Mouse (Mus musculus) layer of hippocampus, adult 6 months (tissue): ENCODE data around the gene Traf3ip1. TPM values are rescaled to one million over a fixed set of nuclear protein-coding genes. Genes with fewer than 3 reads are reported as not detected.

Source experiments
- long read RNA-seq, 2 experiments: library from polyadenylated mRNA; unstranded; transcript quantifications; one replicate each; pipeline ENCODE4 v2.0.0; 2019 to 2020
- polyA plus RNA-seq: library from polyadenylated mRNA; unstranded; fragments of <200 nt; fragmentation: Nextera tagmentation; gene quantifications from 2 replicates; pipeline ENCODE4 v1.2.3, GENCODE M21; 2021

The Traf3ip1 gene
- 1.6 and 2.1 TPM in 2 replicates for polyA plus RNA-seq
- long read RNA-seq, experiment 1, partial matches to known transcripts, result 5 of 5 reads
- long read RNA-seq, experiment 1, other reads (novel, unspliced or antisense), result 0 of 5 reads
- long read RNA-seq, experiment 2, result 0 reads

DNA sequence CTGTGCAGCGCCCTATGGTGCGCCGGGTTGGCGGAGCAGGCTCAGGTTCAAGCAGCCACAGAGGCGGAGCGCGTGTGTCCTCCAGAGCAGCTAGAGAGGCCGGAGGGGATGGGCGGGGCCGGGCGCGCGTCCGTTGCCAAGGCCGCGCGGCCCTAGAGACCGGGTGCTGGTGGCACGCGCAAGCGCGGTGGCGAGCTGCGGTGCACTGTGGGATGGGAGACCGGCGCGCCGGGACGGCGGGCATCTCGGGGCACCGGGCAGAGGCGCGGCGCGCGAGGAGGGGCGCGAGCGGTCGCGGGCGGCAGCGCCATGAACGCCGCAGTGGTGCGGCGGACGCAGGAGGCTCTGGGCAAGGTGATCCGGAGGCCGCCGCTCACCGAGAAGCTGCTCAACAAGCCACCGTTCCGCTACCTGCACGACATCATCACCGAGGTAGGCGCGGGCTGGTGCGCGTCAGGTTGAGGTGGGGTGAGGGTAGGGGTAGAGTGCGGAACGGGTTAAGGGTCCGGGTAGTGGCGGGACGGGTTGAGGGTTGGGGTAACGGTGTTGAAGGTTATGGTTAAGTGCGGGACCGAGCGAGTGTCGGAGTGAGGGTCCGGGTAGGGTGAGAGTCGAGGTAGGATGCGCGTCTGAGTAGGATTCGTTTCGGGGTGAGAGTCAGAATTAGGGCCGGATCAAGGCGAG lies at the start of gene Traf3ip1:
Gene Traf3ip1, plus strand, starts transcription at position 191 of the 684 bp plus-strand sequence.

DNA sequence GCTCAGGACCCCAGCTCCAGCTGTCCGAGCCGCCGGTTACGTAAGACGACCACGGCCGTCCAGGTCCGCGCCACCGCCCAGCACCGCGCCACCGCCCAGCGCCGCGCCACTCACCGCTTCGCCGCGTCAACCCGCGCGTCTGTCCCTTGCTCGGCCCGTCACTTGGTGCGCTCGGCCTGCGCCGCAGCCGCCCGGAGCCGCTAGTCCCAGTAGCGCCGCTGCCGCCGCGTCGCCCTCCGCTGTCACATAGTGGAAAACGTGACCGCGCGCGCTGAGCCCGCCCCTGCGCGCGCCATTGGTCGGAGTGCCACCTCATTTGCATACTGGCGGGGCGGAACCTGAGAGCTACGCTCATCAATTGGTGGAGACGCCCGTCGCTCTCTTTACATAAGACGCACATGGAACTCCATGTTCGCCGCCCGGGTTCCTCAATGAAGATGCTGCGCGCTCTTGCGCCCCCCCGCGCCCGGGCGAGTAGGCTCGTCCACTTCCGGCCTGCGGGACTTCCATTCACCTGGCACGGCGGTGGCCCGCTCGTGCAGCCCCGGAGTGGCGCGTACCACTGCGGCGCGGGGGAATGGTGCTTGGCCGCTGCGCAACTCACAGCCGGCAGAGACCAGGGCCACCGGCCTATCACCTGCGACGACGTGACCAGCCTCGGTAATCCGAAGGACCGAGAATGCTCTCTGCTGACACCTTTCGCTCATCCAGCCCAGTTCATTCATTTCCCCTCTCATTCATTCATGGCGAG lies 35.2 kb upstream of the Traf3ip1 start, which contains the start of gene Per2:
Gene Per2, minus strand, starts transcription at position 266 of the 751 bp plus-strand sequence.

DNA sequence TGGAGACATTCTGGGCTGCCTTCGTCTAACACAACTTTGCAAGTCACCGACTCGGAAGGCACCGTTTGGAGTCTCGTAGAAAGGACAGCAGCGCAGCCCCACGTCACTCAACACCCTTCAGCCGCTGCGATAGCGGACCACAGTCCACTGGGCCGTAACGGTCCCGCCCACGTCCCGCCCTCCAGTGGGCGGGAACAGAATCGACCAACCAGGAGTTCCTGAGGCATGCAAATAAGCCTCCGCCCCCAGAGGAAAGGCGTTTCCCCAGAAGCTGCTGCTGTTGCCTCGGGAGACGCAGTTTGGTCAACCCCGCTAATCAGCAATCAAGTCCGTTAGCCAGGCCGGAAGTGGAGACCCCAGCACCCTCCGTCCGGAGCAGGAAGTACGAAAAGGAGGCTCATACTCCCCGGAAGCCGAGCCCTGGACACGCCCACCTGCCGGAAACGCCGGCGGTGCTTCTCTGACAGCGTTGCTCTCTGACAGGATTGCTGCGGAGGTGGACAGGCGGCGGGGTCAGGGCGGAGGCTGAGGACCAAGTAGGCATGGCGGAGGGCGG lies 45.9 kb downstream of the Traf3ip1 start, which contains the start of gene Asb1:
Gene Asb1, plus strand, starts transcription at position 274 of the 556 bp plus-strand sequence.

Other genes starting within 250 kb of the Traf3ip1 start
- 57.7 and 59.6 TPM in 2 replicates for gene Ube2f, start 244.3 kb upstream of the Traf3ip1 start, polyA plus RNA-seq
- 5.5 TPM in 2 replicates for gene Scly, start 196.3 kb upstream of the Traf3ip1 start, polyA plus RNA-seq
- 0.03 TPM in 1 of 2 replicates, not detected in the other for gene Espnl, start 172.6 kb upstream of the Traf3ip1 start, polyA plus RNA-seq
- gene Klhl30, start 143.6 kb upstream of the Traf3ip1 start, polyA plus RNA-seq, result not detected in 2 replicates
- not detected in 2 replicates for gene Erfe, start 128.2 kb upstream of the Traf3ip1 start, polyA plus RNA-seq
- gene Ilkap, start 95.8 kb upstream of the Traf3ip1 start, polyA plus RNA-seq, result 64.9 and 65.4 TPM in 2 replicates
- 22.0 and 23.1 TPM in 2 replicates for gene Hes6, start 80.6 kb upstream of the Traf3ip1 start, polyA plus RNA-seq
- 4.3 and 5.6 TPM in 2 replicates for gene Per2, start 35.3 kb upstream of the Traf3ip1 start, polyA plus RNA-seq
- gene Asb1, start 45.9 kb downstream of the Traf3ip1 start, polyA plus RNA-seq, result 4.2 and 7.7 TPM in 2 replicates